Comparison of ENCODE assay signal across 24 mouse cellular contexts in genomic region chr11:114608009-114608408, GRCm38 (mm10).
DNase-seq lines count a peak whose midpoint lies in the region; ATAC-seq and TF ChIP-seq lines count a peak whose summit lies in the region.
"Had no signal": no experiment of that assay in that cellular context is flagged by ENCODE, and none has a peak within 500 bp of the region (broad histone marks: within the 10 kb centered on the region; RNA-seq: fewer than 3 reads in every experiment).

No protein-coding gene starts in this region.

- in situ Hi-C loops in Patski (cut with MboI; ENCODE audit: low pct_unique_long_range_greater_than_20kb), result no loop called here

- TF ChIP-seq CTCF in intestine, postnatal 0 days (IDR thresholded peaks at IDR 0.05; ENCODE audit: low read depth), result 0 out of 2 replicates have a peak, but pooled peaks have one; percentile 19
- TF ChIP-seq CTCF in lung, embryonic 14.5 days (IDR thresholded peaks at IDR 0.05; ENCODE audit: low read depth), result peak; percentile 38
- peak; percentile 37 for TF ChIP-seq CTCF in Patski (IDR thresholded peaks at IDR 0.05)
- TF ChIP-seq CTCF in brain, embryonic 14.5 days (IDR thresholded peaks at IDR 0.05; ENCODE audit: borderline replicate concordance, extremely low read depth, insufficient read depth, insufficient read length), result peak; percentile 42; the same call in 1 of the 2 replicates

- no peaks in the 10 kb centered on the region for H3K27me3 ChIP-seq in intestine, postnatal 0 days (replicated peaks; ENCODE audit: control insufficient read depth, insufficient read depth, low read length)
- H3K27me3 ChIP-seq in intestine, embryonic 15.5 days (replicated peaks), result no peaks in the 10 kb centered on the region
- H3K27me3 ChIP-seq in lung, embryonic 14.5 days (ENCODE audit: insufficient read depth, low read length), result no peaks in the 10 kb centered on the region
- peaks cover 3% of the 10 kb centered on the region for H3K27me3 ChIP-seq in Patski
- H3K27me3 ChIP-seq in midbrain, embryonic 15.5 days (replicated peaks), result no peaks in the 10 kb centered on the region
- H3K27me3 ChIP-seq: embryonic facial prominence, embryonic 15.5 days; liver, embryonic 13.5 days had no signal

- no peaks in the 10 kb centered on the region for H3K9me3 ChIP-seq in intestine, postnatal 0 days (ENCODE audit: control insufficient read depth)
- no peaks in the 10 kb centered on the region for H3K9me3 ChIP-seq in intestine, embryonic 15.5 days
- no peaks in the 10 kb centered on the region for H3K9me3 ChIP-seq in lung, embryonic 14.5 days (ENCODE audit: low read depth, low read length)
- H3K9me3 ChIP-seq in midbrain, embryonic 15.5 days, result no peaks in the 10 kb centered on the region
- H3K9me3 ChIP-seq: embryonic facial prominence, embryonic 15.5 days; liver, embryonic 13.5 days had no signal

- WGBS in intestine, postnatal 0 days, result 91% methylated on average over 9 of the region's 9 CpGs
- 89% methylated on average over 9 of the region's 9 CpGs for WGBS in intestine, embryonic 15.5 days
- 86% methylated on average over 9 of the region's 9 CpGs for WGBS in lung, embryonic 14.5 days
- 94% methylated on average over 9 of the region's 9 CpGs for WGBS in midbrain, embryonic 15.5 days

- H3K4me2 ChIP-seq in intestine, postnatal 0 days (replicated peaks; ENCODE audit: low read depth), result no peak overlapping the region
- no peak overlapping the region for H3K4me2 ChIP-seq in intestine, embryonic 15.5 days (replicated peaks)
- H3K4me2 ChIP-seq in lung, embryonic 14.5 days, result no peak overlapping the region
- no peak overlapping the region for H3K4me2 ChIP-seq in midbrain, embryonic 15.5 days
- H3K4me2 ChIP-seq: embryonic facial prominence, embryonic 15.5 days; hindbrain, embryonic 14.5 days; liver, embryonic 13.5 days had no signal

- no peak for DNase-seq in lung, embryonic 14.5 days
- DNase-seq in lung, postnatal 14 days, result no peak
- no peak for DNase-seq in Patski (ENCODE audit: low read depth, low spot score)
- no peak for DNase-seq in brain, embryonic 14.5 days (ENCODE audit: low read depth)
- no peak for DNase-seq in left cerebral cortex, adult 18-20 months (ENCODE audit: low spot score in 2 of 2)
- DNase-seq: adrenal gland, adult 8-10 months; cerebellum, postnatal 25 days; heart, adult 11 months; heart, postnatal 36 days; kidney, adult 11 months; left cerebral cortex, postnatal 4 days; liver, embryonic 13.5 days; retina, postnatal 1 day; thymus, adult 18-20 months had no signal

- no peaks in the 10 kb centered on the region for H3K36me3 ChIP-seq in intestine, postnatal 0 days (ENCODE audit: control insufficient read depth, insufficient read depth)
- H3K36me3 ChIP-seq in intestine, embryonic 15.5 days, result no peaks in the 10 kb centered on the region
- H3K36me3 ChIP-seq in lung, embryonic 14.5 days (ENCODE audit: insufficient read depth), result no peaks in the 10 kb centered on the region
- H3K36me3 ChIP-seq in midbrain, embryonic 15.5 days (replicated peaks), result no peaks in the 10 kb centered on the region
- H3K36me3 ChIP-seq: embryonic facial prominence, embryonic 15.5 days; forebrain, embryonic 10.5 days; liver, embryonic 13.5 days had no signal

- H3K4me3 ChIP-seq in intestine, postnatal 0 days (ENCODE audit: low read depth, low read length), result no peak overlapping the region
- no peak overlapping the region for H3K4me3 ChIP-seq in intestine, embryonic 15.5 days (replicated peaks)
- H3K4me3 ChIP-seq in lung, embryonic 14.5 days (ENCODE audit: low read depth, low read length), result no peak overlapping the region
- no peak overlapping the region for H3K4me3 ChIP-seq in midbrain, embryonic 15.5 days
- H3K4me3 ChIP-seq: embryonic facial prominence, embryonic 15.5 days; forebrain, embryonic 10.5 days; left cerebral cortex, adult 2 months; liver, embryonic 13.5 days; megakaryocyte, embryonic 14.5 days had no signal

- CTCF ChIA-PET in Patski (lab: Charles Lee), result no interaction called here

- POLR2A ChIA-PET in Patski (lab: Charles Lee), result no interaction called here

- no peak for ATAC-seq in intestine, postnatal 0 days
- ATAC-seq in intestine, embryonic 15.5 days, result no peak
- ATAC-seq in lung, embryonic 14.5 days (ENCODE audit: insufficient read depth), result no peak
- ATAC-seq in Patski, result no peak
- ATAC-seq in midbrain, embryonic 15.5 days (replicated peaks), result no peak
- ATAC-seq: midbrain, embryonic 16.5 days had no signal

- no peak overlapping the region for H3K27ac ChIP-seq in intestine, postnatal 0 days (ENCODE audit: low read depth, low read length)
- H3K27ac ChIP-seq in intestine, embryonic 15.5 days, result no peak overlapping the region
- no peak overlapping the region for H3K27ac ChIP-seq in lung, embryonic 14.5 days (ENCODE audit: low read depth)
- H3K27ac ChIP-seq in midbrain, embryonic 15.5 days, result no peak overlapping the region
- H3K27ac ChIP-seq: embryonic facial prominence, embryonic 15.5 days; forebrain, embryonic 10.5 days; hindbrain, embryonic 14.5 days; kidney, postnatal 0 days; left cerebral cortex, adult 2 months; liver, embryonic 13.5 days had no signal

- no peaks in the 10 kb centered on the region for H3K4me1 ChIP-seq in intestine, postnatal 0 days (replicated peaks; ENCODE audit: control insufficient read depth, insufficient read depth, low read length)
- H3K4me1 ChIP-seq in intestine, embryonic 15.5 days (replicated peaks), result no peaks in the 10 kb centered on the region
- no peaks in the 10 kb centered on the region for H3K4me1 ChIP-seq in lung, embryonic 14.5 days (ENCODE audit: insufficient read depth)
- H3K4me1 ChIP-seq in midbrain, embryonic 15.5 days, result no peaks in the 10 kb centered on the region
- H3K4me1 ChIP-seq: embryonic facial prominence, embryonic 15.5 days; forebrain, embryonic 10.5 days; liver, embryonic 13.5 days; megakaryocyte, embryonic 14.5 days had no signal

- no peak for TF ChIP-seq POLR2A in brain, embryonic 14.5 days (IDR thresholded peaks at IDR 0.05; ENCODE audit: borderline replicate concordance, extremely low read depth, insufficient read depth, insufficient read length, poor library complexity, severe bottlenecking)

- H3K9ac ChIP-seq in intestine, postnatal 0 days (ENCODE audit: low read depth, low read length), result no peak overlapping the region
- H3K9ac ChIP-seq in intestine, embryonic 15.5 days, result no peak overlapping the region
- no peak overlapping the region for H3K9ac ChIP-seq in lung, embryonic 14.5 days
- no peak overlapping the region for H3K9ac ChIP-seq in midbrain, embryonic 15.5 days
- H3K9ac ChIP-seq: embryonic facial prominence, embryonic 15.5 days; hindbrain, embryonic 14.5 days; liver, embryonic 13.5 days had no signal
